In genomic region chr13:11701721-11702120, GRCm38 (mm10) we compare ENCODE assay signal across 23 mouse cellular contexts.
DNase-seq lines count a peak whose midpoint lies in the region; TF ChIP-seq lines count a peak whose summit lies in the region.
"Had no signal": no experiment of that assay in that cellular context is flagged by ENCODE, and none has a peak within 500 bp of the region (broad histone marks: within the 10 kb centered on the region; RNA-seq: fewer than 3 reads in every experiment).

No protein-coding gene starts in this region.

- no peak for TF ChIP-seq CTCF in olfactory bulb, adult 2 months (IDR thresholded peaks at IDR 0.05; ENCODE audit: insufficient read depth, low read depth, low read length)

- DNase-seq in adrenal gland, postnatal 36 days: peak; percentile 2 to 4
- no peak for DNase-seq in adrenal gland, adult 18-20 months (ENCODE audit: low spot score in 2 of 2)
- DNase-seq in retina, postnatal 1 day: peak; percentile 3
- no peak for DNase-seq in retina, embryonic 14.5 days (ENCODE audit: low spot score)
- DNase-seq in right cerebral cortex, adult 2 months (ENCODE audit: low spot score in 2 of 2): no peak
- DNase-seq: adrenal gland, postnatal 14 days; cerebellum, adult 11 months; cerebellum, adult 2 months; cerebellum, adult 9-11 months; cerebellum, postnatal 25 days; forebrain, postnatal 0 days; gastrocnemius, adult 2 months; gastrocnemius, postnatal 14 days; heart, adult 18-20 months; heart, postnatal 36 days; kidney, adult 11 months had no signal

- no peak overlapping the region for H3K4me3 ChIP-seq in olfactory bulb, adult 2 months (ENCODE audit: insufficient read depth, low read depth, low read length)
- H3K4me3 ChIP-seq: embryonic facial prominence, embryonic 12.5 days; embryonic facial prominence, embryonic 15.5 days; gastrocnemius, adult 2 months; heart, embryonic 13.5 days; hindbrain, embryonic 10.5 days; hindbrain, embryonic 13.5 days; intestine, embryonic 15.5 days had no signal

- 75% methylated on average over 3 of the region's 3 CpGs for WGBS in olfactory bulb, adult 2 months

- H3K27ac ChIP-seq in olfactory bulb, adult 2 months (ENCODE audit: insufficient read depth, low read depth, low read length): peak overlapping the region; percentile 6; the same call in 1 of the 2 replicates
- H3K27ac ChIP-seq: embryonic facial prominence, embryonic 12.5 days; embryonic facial prominence, embryonic 15.5 days; gastrocnemius, adult 2 months; heart, embryonic 13.5 days; hindbrain, embryonic 10.5 days; hindbrain, embryonic 13.5 days; intestine, embryonic 15.5 days had no signal

- TF ChIP-seq POLR2A in olfactory bulb, adult 2 months (IDR thresholded peaks at IDR 0.05; ENCODE audit: insufficient read depth, low read depth, low read length): no peak

- H3K4me1 ChIP-seq in olfactory bulb, adult 2 months (ENCODE audit: control insufficient read depth, insufficient read depth, low read length): no peaks in the 10 kb centered on the region
- H3K4me1 ChIP-seq: embryonic facial prominence, embryonic 12.5 days; embryonic facial prominence, embryonic 15.5 days; heart, embryonic 13.5 days; hindbrain, embryonic 10.5 days; hindbrain, embryonic 13.5 days; intestine, embryonic 15.5 days had no signal

Comparison
In these comparisons a context has a peak if more than half of its experiments do, and no peak if none do; other contexts are left out.
1. DNase-seq: peak in adrenal gland, postnatal 36 days (2 of 2) and retina, postnatal 1 day (single experiment); none in adrenal gland, adult 18-20 months (0 of 2), retina, embryonic 14.5 days (single experiment) and right cerebral cortex, adult 2 months (0 of 2).